In the genomic region with DNA sequence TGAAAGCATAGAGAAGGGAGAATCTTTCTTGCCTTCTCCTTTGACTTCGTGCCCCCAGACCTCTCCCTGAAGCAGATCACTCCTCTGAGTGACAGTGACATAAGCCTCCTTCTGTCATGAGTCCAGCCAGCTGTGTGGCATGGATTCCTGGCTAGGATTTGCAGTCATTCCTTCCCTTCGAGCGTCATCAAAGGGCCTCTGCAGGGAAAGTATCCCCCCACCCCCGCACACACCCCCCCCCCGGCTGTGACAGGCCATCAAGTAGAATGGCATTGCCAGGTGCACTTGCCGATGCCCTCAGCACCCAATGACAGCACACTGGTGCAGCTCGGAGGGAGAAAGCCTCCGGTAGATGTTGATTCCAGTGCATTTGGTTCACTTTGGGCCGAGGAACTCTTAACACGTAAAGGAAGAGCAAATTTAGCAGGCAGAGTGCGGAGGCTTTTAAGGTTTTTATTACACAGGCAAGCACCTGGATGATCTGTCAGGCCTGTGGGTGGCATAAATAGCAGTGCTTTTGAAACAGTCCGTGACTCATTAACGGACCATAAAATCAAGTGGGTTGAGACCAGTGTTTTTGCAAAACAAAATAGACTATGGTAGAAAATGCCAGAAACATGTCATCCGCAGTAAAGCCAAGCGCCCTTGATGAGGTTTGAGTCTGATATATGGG, we compare ENCODE assay signal across 22 mouse cellular contexts.
DNase-seq lines count a peak whose midpoint lies in the region; ATAC-seq and TF ChIP-seq lines count a peak whose summit lies in the region.
"Had no signal": no experiment of that assay in that cellular context is flagged by ENCODE, and none has a peak within 500 bp of the region (broad histone marks: within the 10 kb centered on the region; RNA-seq: fewer than 3 reads in every experiment).

No protein-coding gene starts in this region.

- no peaks in the 10 kb centered on the region for H3K36me3 ChIP-seq in limb, embryonic 13.5 days
- no peaks in the 10 kb centered on the region for H3K36me3 ChIP-seq in limb, embryonic 10.5 days
- H3K36me3 ChIP-seq in lung, postnatal 0 days (ENCODE audit: insufficient read depth, low read length) = no peaks in the 10 kb centered on the region
- H3K36me3 ChIP-seq: liver, embryonic 13.5 days; lung, embryonic 15.5 days; midbrain, embryonic 10.5 days had no signal

- intact Hi-C loops in gastrocnemius, adult 2 months (cut with DNase I) = loop anchor here (5.0 kb wide), 1 partner anchor 38 kb away; no protein-coding TSS in a partner anchor

- no peak for TF ChIP-seq CTCF in gastrocnemius, adult 2 months (IDR thresholded peaks at IDR 0.05)
- TF ChIP-seq CTCF in lung, adult 2 months (IDR thresholded peaks at IDR 0.05; ENCODE audit: insufficient read depth, low read length) = no peak
- TF ChIP-seq CTCF in lung, postnatal 0 days (IDR thresholded peaks at IDR 0.05) = no peak

- no peak for TF ChIP-seq POLR2A in lung, adult 2 months (IDR thresholded peaks at IDR 0.05; ENCODE audit: borderline replicate concordance, extremely low read depth, low read depth, low read length)

- peak; percentile 42 for DNase-seq in gastrocnemius, adult 2 months
- DNase-seq in gastrocnemius, adult 18-20 months (ENCODE audit: low spot score) = no peak
- DNase-seq in limb, embryonic 10.5 days (ENCODE audit: low spot score) = no peak
- peak; percentile 30 for DNase-seq in gonadal fat pad, adult 2 months (ENCODE audit: low read depth)
- peak; percentile 41 for DNase-seq in telencephalon, adult 2 months (ENCODE audit: low read depth, low spot score)
- no peak for DNase-seq in lung, adult 2 months
- DNase-seq in lung, postnatal 0 days (ENCODE audit: low spot score) = no peak
- DNase-seq: adrenal gland, adult 2 months; cerebellum, adult 2 months; heart, adult 18-20 months; heart, postnatal 36 days; kidney, adult 18-20 months; kidney, postnatal 14 days; liver, embryonic 13.5 days; thymus, postnatal 36 days had no signal

- H3K4me1 ChIP-seq in limb, embryonic 13.5 days = no peaks in the 10 kb centered on the region
- H3K4me1 ChIP-seq in limb, embryonic 10.5 days = peaks cover 11% of the 10 kb centered on the region
- peaks cover 4% of the 10 kb centered on the region for H3K4me1 ChIP-seq in lung, adult 2 months (ENCODE audit: control insufficient read depth, insufficient read depth, low read length)
- H3K4me1 ChIP-seq in lung, postnatal 0 days (ENCODE audit: insufficient read depth, low read depth, low read length) = no peaks in the 10 kb centered on the region; the same call in 1 of the 2 replicates
- H3K4me1 ChIP-seq: liver, embryonic 13.5 days; lung, embryonic 15.5 days; midbrain, embryonic 10.5 days had no signal

- H3K27me3 ChIP-seq in limb, embryonic 13.5 days = no peaks in the 10 kb centered on the region
- H3K27me3 ChIP-seq in limb, embryonic 10.5 days (ENCODE audit: low read depth, poor library complexity, severe bottlenecking) = no peaks in the 10 kb centered on the region
- H3K27me3 ChIP-seq in lung, postnatal 0 days (replicated peaks; ENCODE audit: insufficient read depth, low read length) = no peaks in the 10 kb centered on the region
- H3K27me3 ChIP-seq: liver, embryonic 13.5 days; lung, embryonic 15.5 days had no signal

- H3K4me3 ChIP-seq in gastrocnemius, adult 2 months = no peak overlapping the region
- no peak overlapping the region for H3K4me3 ChIP-seq in limb, embryonic 13.5 days
- no peak overlapping the region for H3K4me3 ChIP-seq in limb, embryonic 10.5 days
- no peak overlapping the region for H3K4me3 ChIP-seq in lung, adult 2 months (replicated peaks; ENCODE audit: extremely low read depth, low read depth, low read length)
- H3K4me3 ChIP-seq in lung, postnatal 0 days (ENCODE audit: low read depth, low read length) = no peak overlapping the region
- H3K4me3 ChIP-seq: layer of hippocampus, adult 2 months; liver, embryonic 13.5 days; lung, embryonic 15.5 days; midbrain, embryonic 10.5 days had no signal

- TF ChIP-seq EP300 in lung, postnatal 0 days (IDR thresholded peaks at IDR 0.05) = no peak

- no peak overlapping the region for H3K4me2 ChIP-seq in limb, embryonic 13.5 days (replicated peaks)
- H3K4me2 ChIP-seq in lung, postnatal 0 days (replicated peaks; ENCODE audit: low read depth, low read length) = no peak overlapping the region
- H3K4me2 ChIP-seq: hindbrain, embryonic 14.5 days; liver, embryonic 13.5 days; lung, embryonic 15.5 days had no signal

- ATAC-seq in limb, embryonic 13.5 days (ENCODE audit: low FRiP score, low read depth) = peak; percentile 84
- no peak for ATAC-seq in lung, postnatal 0 days
- ATAC-seq: inflammation-experienced regulatory T-cells, adult 6 months had no signal

- peak overlapping the region; percentile 74 for H3K27ac ChIP-seq in gastrocnemius, adult 2 months
- H3K27ac ChIP-seq in limb, embryonic 13.5 days = no peak overlapping the region; the same call in 1 of the 2 replicates
- no peak overlapping the region for H3K27ac ChIP-seq in limb, embryonic 10.5 days
- H3K27ac ChIP-seq in lung, postnatal 0 days (ENCODE audit: low read length) = no peak overlapping the region
- H3K27ac ChIP-seq: hindbrain, embryonic 14.5 days; layer of hippocampus, adult 2 months; liver, embryonic 13.5 days; lung, embryonic 15.5 days; macrophage; midbrain, embryonic 10.5 days had no signal

- H3K9me3 ChIP-seq in limb, embryonic 13.5 days = no peaks in the 10 kb centered on the region
- H3K9me3 ChIP-seq in limb, embryonic 10.5 days (replicated peaks) = no peaks in the 10 kb centered on the region
- H3K9me3 ChIP-seq in lung, postnatal 0 days (ENCODE audit: low read length) = no peaks in the 10 kb centered on the region
- H3K9me3 ChIP-seq: liver, embryonic 13.5 days; lung, embryonic 15.5 days; midbrain, embryonic 10.5 days had no signal

- no peak overlapping the region for H3K9ac ChIP-seq in limb, embryonic 13.5 days
- no peak overlapping the region for H3K9ac ChIP-seq in lung, postnatal 0 days (replicated peaks; ENCODE audit: low read depth)
- H3K9ac ChIP-seq: hindbrain, embryonic 14.5 days; liver, embryonic 13.5 days; lung, embryonic 15.5 days had no signal

- 46% methylated on average over 15 of the region's 15 CpGs for WGBS in limb, embryonic 13.5 days
- WGBS in limb, embryonic 10.5 days = 72% methylated on average over 15 of the region's 15 CpGs
- WGBS in lung, adult 2 months = 76% methylated on average over 15 of the region's 15 CpGs
- WGBS in lung, postnatal 0 days = 70% methylated on average over 15 of the region's 15 CpGs

Comparison
In these comparisons a context has a peak if more than half of its experiments do, and no peak if none do; other contexts are left out.
1. DNase-seq: peak in gastrocnemius, adult 2 months (single experiment), gonadal fat pad, adult 2 months (single experiment) and telencephalon, adult 2 months (single experiment); none in gastrocnemius, adult 18-20 months (single experiment), limb, embryonic 10.5 days (single experiment), lung, adult 2 months (single experiment) and lung, postnatal 0 days (single experiment).